Mouse (Mus musculus) heart, adult 9 months (tissue): ENCODE results near the gene Hacd4.

Experiments
- DNase-seq, 2 experiments: peaks; one replicate each; pipeline ENCODE4 v3.0.0; 2022; ENCODE audit warnings: low spot score in 2 of 2

Hacd4 gene

GRCm38 (mm10) chr4:88438326-88438989 lies at the start of gene Hacd4:
Hacd4 (minus strand) TSS chr4:88438928.
- DNase-seq: peak; percentile 65 to 75

GRCm38 (mm10) chr4:88488107-88488506 lies 49.4 kb upstream of the Hacd4 start:
- DNase-seq: no peak

GRCm38 (mm10) chr4:88480130-88480529 lies 41.4 kb upstream of the Hacd4 start:
- DNase-seq: peak; percentile 20 to 31

- DNase-seq: no peak
Observed at GRCm38 (mm10) chr4:88478809-88479186, 40.1 kb upstream of the Hacd4 start.

GRCm38 (mm10) chr4:88478177-88478808 lies 39.6 kb upstream of the Hacd4 start:
- no peak for DNase-seq

GRCm38 (mm10) chr4:88476511-88477210 lies 37.9 kb upstream of the Hacd4 start:
- DNase-seq: peak; percentile 27 to 33

GRCm38 (mm10) chr4:88476084-88476483 lies 37.4 kb upstream of the Hacd4 start:
- DNase-seq: no peak

- no peak for DNase-seq
Observed at GRCm38 (mm10) chr4:88471528-88471927, 32.8 kb upstream of the Hacd4 start.

- DNase-seq: no peak
Observed at GRCm38 (mm10) chr4:88464574-88464973, 25.8 kb upstream of the Hacd4 start.

GRCm38 (mm10) chr4:88462981-88463646 lies 24.4 kb upstream of the Hacd4 start:
- no peak for DNase-seq

GRCm38 (mm10) chr4:88462501-88462900 lies 23.8 kb upstream of the Hacd4 start:
- no peak for DNase-seq

GRCm38 (mm10) chr4:88461315-88461714 lies 22.6 kb upstream of the Hacd4 start:
- no peak for DNase-seq

- DNase-seq: no peak
Observed at GRCm38 (mm10) chr4:88458673-88459072, 19.9 kb upstream of the Hacd4 start.

GRCm38 (mm10) chr4:88458093-88458492 lies 19.4 kb upstream of the Hacd4 start:
- no peak for DNase-seq

- peak in 1 of 2 experiments; percentile 21 for DNase-seq
Observed at GRCm38 (mm10) chr4:88450087-88450765, 11.5 kb upstream of the Hacd4 start.

- no peak for DNase-seq
Observed at GRCm38 (mm10) chr4:88448976-88449375, 10.2 kb upstream of the Hacd4 start.

GRCm38 (mm10) chr4:88440814-88441213 lies 2.1 kb upstream of the Hacd4 start:
- DNase-seq: no peak

- peak in 1 of 2 experiments; percentile 23 for DNase-seq
Observed at GRCm38 (mm10) chr4:88439669-88440123, 968 bp upstream of the Hacd4 start.

GRCm38 (mm10) chr4:88438990-88439329 lies 232 bp upstream of the Hacd4 start:
- no peak for DNase-seq

- DNase-seq: no peak
Observed at GRCm38 (mm10) chr4:88437917-88438316, 811 bp downstream of the Hacd4 start.

GRCm38 (mm10) chr4:88437166-88437565 lies 1.6 kb downstream of the Hacd4 start:
- DNase-seq: no peak
